Mouse (Mus musculus): Measurements from ENCODE around the gene Vwf. TPM values are rescaled to one million over a fixed set of nuclear protein-coding genes. Genes with fewer than 3 reads are reported as not detected.

Gene Vwf
- polyA plus RNA-seq, 1 experiment from 2014 or later: 21.9 TPM

- Histone ChIP-seq H3K4me3 (no peak overlapping the region), H3K4me2 (no peak overlapping the region), H3K27ac (no peak overlapping the region), H3K27me3 (no peaks in the 10 kb centered on the region), H3K36me3 (no peaks in the 10 kb centered on the region), H3K9me3 (replicated peaks) (no peaks in the 10 kb centered on the region), H3K9ac (no peak overlapping the region), H3K4me1 (replicated peaks) (peaks cover 9% of the 10 kb centered on the region)
- WGBS: 48% methylated on average over 6 of the region's 6 CpGs
- no peak for ATAC-seq (replicated peaks; ENCODE audit: insufficient number of reproducible peaks, insufficient read depth, low FRiP score, low read depth)
Measured at GRCm38 (mm10) chr6:125541296-125541695, 5.3 kb upstream of the Vwf start.

- H3K4me2 ChIP-seq: no peak overlapping the region
- H3K27me3 ChIP-seq: no peaks in the 10 kb centered on the region
- H3K9me3 ChIP-seq (replicated peaks): no peaks in the 10 kb centered on the region
- H3K4me1 ChIP-seq (replicated peaks): no peaks in the 10 kb centered on the region; the same call in 1 of the 2 replicates
- H3K27ac ChIP-seq: no peak overlapping the region
- no peak overlapping the region for H3K9ac ChIP-seq
- ATAC-seq (replicated peaks; ENCODE audit: insufficient number of reproducible peaks, insufficient read depth, low FRiP score, low read depth): no peak
- H3K36me3 ChIP-seq: no peaks in the 10 kb centered on the region
- no peak overlapping the region for H3K4me3 ChIP-seq
- WGBS: 68% methylated on average over 10 of the region's 10 CpGs
Measured at GRCm38 (mm10) chr6:125548406-125548805, 1.8 kb downstream of the Vwf start.

GRCm38 (mm10) chr6:125550172-125550571 is 3.6 kb downstream of the Vwf start:
- Histone ChIP-seq H3K9me3 (replicated peaks) (no peaks in the 10 kb centered on the region), H3K4me3 (no peak overlapping the region), H3K9ac (no peak overlapping the region), H3K27ac (no peak overlapping the region), H3K27me3 (no peaks in the 10 kb centered on the region), H3K4me2 (no peak overlapping the region), H3K36me3 (no peaks in the 10 kb centered on the region), H3K4me1 (replicated peaks) (no peaks in the 10 kb centered on the region; the same call in 1 of the 2 replicates)
- ATAC-seq (replicated peaks; ENCODE audit: insufficient number of reproducible peaks, insufficient read depth, low FRiP score, low read depth): no peak
- 48% methylated on average over 5 of the region's 5 CpGs for WGBS

GRCm38 (mm10) chr6:125552760-125553159 is 6.2 kb downstream of the Vwf start:
- H3K4me1 ChIP-seq (replicated peaks): no peaks in the 10 kb centered on the region; the same call in 1 of the 2 replicates
- H3K4me3 ChIP-seq: peak overlapping the region; percentile 15

GRCm38 (mm10) chr6:125553551-125553950 is 7.0 kb downstream of the Vwf start:
- Histone ChIP-seq H3K9ac (no peak overlapping the region; the same call in 1 of the 2 replicates), H3K27me3 (no peaks in the 10 kb centered on the region), H3K4me1 (replicated peaks) (no peaks in the 10 kb centered on the region; the same call in 1 of the 2 replicates), H3K27ac (no peak overlapping the region), H3K4me2 (peak overlapping the region; percentile 17; the same call in 1 of the 2 replicates), H3K4me3 (0 out of 2 replicates have a peak overlapping the region, but pooled peaks have one; percentile 15), H3K36me3 (no peaks in the 10 kb centered on the region), H3K9me3 (replicated peaks) (no peaks in the 10 kb centered on the region)
- ATAC-seq (replicated peaks; ENCODE audit: insufficient number of reproducible peaks, insufficient read depth, low FRiP score, low read depth): no peak
- 77% methylated on average over 4 of the region's 4 CpGs for WGBS

More at GRCm38 (mm10) chr6:125552760-125553159, 6.2 kb downstream of the Vwf start:
- Histone ChIP-seq H3K9ac (no peak overlapping the region), H3K36me3 (no peaks in the 10 kb centered on the region), H3K9me3 (replicated peaks) (no peaks in the 10 kb centered on the region), H3K4me2 (0 out of 2 replicates have a peak overlapping the region, but pooled peaks have one; percentile 17), H3K27ac (no peak overlapping the region), H3K27me3 (no peaks in the 10 kb centered on the region)
- no peak for ATAC-seq (replicated peaks; ENCODE audit: insufficient number of reproducible peaks, insufficient read depth, low FRiP score, low read depth)
- 42% methylated on average over 6 of the region's 6 CpGs for WGBS

GRCm38 (mm10) chr6:125558831-125559230 is 12.3 kb downstream of the Vwf start:
- no peak overlapping the region for H3K9ac ChIP-seq
- WGBS: 57% methylated on average over 8 of the region's 8 CpGs

GRCm38 (mm10) chr6:125561031-125561430 is 14.5 kb downstream of the Vwf start:
- Histone ChIP-seq H3K27ac (no peak overlapping the region), H3K27me3 (no peaks in the 10 kb centered on the region), H3K9me3 (replicated peaks) (no peaks in the 10 kb centered on the region), H3K4me2 (no peak overlapping the region), H3K4me3 (no peak overlapping the region), H3K4me1 (replicated peaks) (no peaks in the 10 kb centered on the region), H3K9ac (no peak overlapping the region), H3K36me3 (no peaks in the 10 kb centered on the region)
- 71% methylated on average over 5 of the region's 5 CpGs for WGBS
- no peak for ATAC-seq (replicated peaks; ENCODE audit: insufficient number of reproducible peaks, insufficient read depth, low FRiP score, low read depth)

More at GRCm38 (mm10) chr6:125558831-125559230, 12.3 kb downstream of the Vwf start:
- Histone ChIP-seq H3K27me3 (no peaks in the 10 kb centered on the region), H3K4me3 (no peak overlapping the region), H3K36me3 (no peaks in the 10 kb centered on the region), H3K4me2 (no peak overlapping the region), H3K27ac (no peak overlapping the region), H3K4me1 (replicated peaks) (no peaks in the 10 kb centered on the region), H3K9me3 (replicated peaks) (no peaks in the 10 kb centered on the region)
- ATAC-seq (replicated peaks; ENCODE audit: insufficient number of reproducible peaks, insufficient read depth, low FRiP score, low read depth): no peak

- H3K4me3 ChIP-seq: no peak overlapping the region
- no peak for ATAC-seq (replicated peaks; ENCODE audit: insufficient number of reproducible peaks, insufficient read depth, low FRiP score, low read depth)
- WGBS: 85% methylated on average over 2 of the region's 2 CpGs
Measured at GRCm38 (mm10) chr6:125561521-125561920, 14.9 kb downstream of the Vwf start.

GRCm38 (mm10) chr6:125564812-125565281 is 18.3 kb downstream of the Vwf start:
- 74% methylated on average over 7 of the region's 7 CpGs for WGBS
- Histone ChIP-seq H3K27me3 (no peaks in the 10 kb centered on the region), H3K4me1 (replicated peaks) (0 out of 2 replicates have a peak, but pooled peaks cover 2% of the 10 kb centered on the region), H3K27ac (no peak overlapping the region), H3K9me3 (replicated peaks) (no peaks in the 10 kb centered on the region), H3K4me3 (no peak overlapping the region), H3K36me3 (no peaks in the 10 kb centered on the region), H3K4me2 (no peak overlapping the region), H3K9ac (no peak overlapping the region)
- ATAC-seq (replicated peaks; ENCODE audit: insufficient number of reproducible peaks, insufficient read depth, low FRiP score, low read depth): no peak

More at GRCm38 (mm10) chr6:125561521-125561920, 14.9 kb downstream of the Vwf start:
- H3K4me2 ChIP-seq: no peak overlapping the region
- H3K9me3 ChIP-seq (replicated peaks): no peaks in the 10 kb centered on the region
- no peaks in the 10 kb centered on the region for H3K36me3 ChIP-seq
- no peaks in the 10 kb centered on the region for H3K4me1 ChIP-seq (replicated peaks)
- H3K27ac ChIP-seq: no peak overlapping the region
- no peak overlapping the region for H3K9ac ChIP-seq
- H3K27me3 ChIP-seq: no peaks in the 10 kb centered on the region

GRCm38 (mm10) chr6:125565326-125565725 is 18.8 kb downstream of the Vwf start:
- H3K36me3 ChIP-seq: no peaks in the 10 kb centered on the region
- ATAC-seq (replicated peaks; ENCODE audit: insufficient number of reproducible peaks, insufficient read depth, low FRiP score, low read depth): no peak
- H3K27ac ChIP-seq: no peak overlapping the region
- H3K4me3 ChIP-seq: no peak overlapping the region
- H3K9me3 ChIP-seq (replicated peaks): no peaks in the 10 kb centered on the region
- H3K9ac ChIP-seq: no peak overlapping the region
- H3K4me2 ChIP-seq: no peak overlapping the region
- 0 out of 2 replicates have a peak, but pooled peaks cover 2% of the 10 kb centered on the region for H3K4me1 ChIP-seq (replicated peaks)
- H3K27me3 ChIP-seq: no peaks in the 10 kb centered on the region
- WGBS: 69% methylated on average over 6 of the region's 6 CpGs

- H3K27me3 ChIP-seq: no peaks in the 10 kb centered on the region
- no peak overlapping the region for H3K4me3 ChIP-seq
- ATAC-seq (replicated peaks; ENCODE audit: insufficient number of reproducible peaks, insufficient read depth, low FRiP score, low read depth): no peak
- no peaks in the 10 kb centered on the region for H3K9me3 ChIP-seq (replicated peaks)
- WGBS: 83% methylated on average over 3 of the region's 3 CpGs
- no peaks in the 10 kb centered on the region for H3K36me3 ChIP-seq
- no peak overlapping the region for H3K9ac ChIP-seq
- H3K4me1 ChIP-seq (replicated peaks): 0 out of 2 replicates have a peak, but pooled peaks cover 2% of the 10 kb centered on the region
- H3K4me2 ChIP-seq: no peak overlapping the region
- no peak overlapping the region for H3K27ac ChIP-seq
Measured at GRCm38 (mm10) chr6:125566656-125567055, 20.1 kb downstream of the Vwf start.

- no peak overlapping the region for H3K9ac ChIP-seq
- H3K27ac ChIP-seq: no peak overlapping the region
- no peaks in the 10 kb centered on the region for H3K9me3 ChIP-seq (replicated peaks)
- WGBS: 60% methylated on average over 2 of the region's 2 CpGs
- no peak overlapping the region for H3K4me3 ChIP-seq
- ATAC-seq (replicated peaks; ENCODE audit: insufficient number of reproducible peaks, insufficient read depth, low FRiP score, low read depth): no peak
- H3K4me1 ChIP-seq (replicated peaks): peaks cover 11% of the 10 kb centered on the region
- H3K27me3 ChIP-seq: no peaks in the 10 kb centered on the region
- no peaks in the 10 kb centered on the region for H3K36me3 ChIP-seq
- H3K4me2 ChIP-seq: no peak overlapping the region
Measured at GRCm38 (mm10) chr6:125568381-125568780, 21.8 kb downstream of the Vwf start.
